Mouse (Mus musculus): ENCODE results near the gene Mcm10. TPM values are rescaled to one million over a fixed set of nuclear protein-coding genes. Genes with fewer than 3 reads are reported as not detected.
A peak's percentile ranks its signal among the peaks of the same experiment; 100 is the strongest.

Gene Mcm10
- polyA plus RNA-seq (2015; fragmentation: Nextera tagmentation; extraction: Ambion mirVana), result 17.4 and 19.3 TPM in 2 replicates

DNA sequence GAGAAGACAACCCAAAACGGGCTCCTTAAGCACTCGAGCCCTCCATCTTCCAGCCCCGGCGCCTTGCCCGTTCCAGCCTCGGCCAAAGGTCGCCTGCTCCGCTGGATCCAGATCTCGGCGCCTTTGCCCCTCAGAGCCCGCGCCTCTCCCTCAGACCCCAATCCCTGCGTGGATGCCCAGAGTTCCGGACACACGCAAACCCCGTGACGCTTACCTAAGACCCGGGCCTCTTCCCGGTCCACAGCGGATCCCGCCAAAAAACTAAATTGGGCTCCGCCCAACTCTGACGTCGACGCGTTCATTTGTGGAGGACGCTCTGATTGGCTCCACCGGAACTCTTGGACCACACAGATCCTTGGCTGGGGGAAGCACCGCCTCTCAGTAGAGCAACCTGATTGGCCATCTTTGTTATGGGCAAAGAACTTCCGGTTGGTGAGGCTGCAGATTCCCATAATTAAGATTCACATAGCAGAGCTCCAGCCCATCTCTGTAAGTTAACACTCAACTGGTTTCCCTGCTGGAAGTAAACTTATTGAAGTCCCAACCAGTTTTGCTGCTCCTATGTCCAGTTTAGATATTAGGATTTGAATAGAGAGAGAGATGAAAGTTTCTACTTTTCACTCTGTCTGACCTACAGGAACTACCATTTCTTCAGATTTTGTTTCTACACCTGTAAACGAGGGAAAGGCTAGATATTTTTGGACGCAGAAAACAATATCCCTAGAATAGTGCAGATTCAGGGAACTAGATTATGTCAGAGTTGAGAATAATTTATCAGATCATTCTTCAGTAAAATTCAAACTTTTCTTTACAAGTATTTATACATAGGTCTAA, at the start of gene Mcm10:
Mcm10 (minus strand) TSS at position 301 of the 834 bp plus-strand sequence.
- Histone ChIP-seq H3K4me1 (0 out of 2 replicates have a peak, but pooled peaks cover 9% of the 10 kb centered on the region), H3K4me2 (peak within 1 kb of the TSS; percentile 60), H3K27me3 (no peaks in the 10 kb centered on the region), H3K9me3 (no peaks in the 10 kb centered on the region), H3K9ac (peak within 1 kb of the TSS; percentile 41; the same call in 1 of the 2 replicates), H3K4me3 (peak within 1 kb of the TSS; percentile 65), H3K27ac (peak within 1 kb of the TSS; percentile 38; the same call in 1 of the 2 replicates), H3K36me3 (peaks cover 13% of the 10 kb centered on the region)
- ATAC-seq (ENCODE audit: insufficient number of reproducible peaks, low FRiP score, low TSS enrichment, low read depth), result peak; percentile 98
- 4% methylated on average over 32 of the region's 32 CpGs for WGBS

DNA sequence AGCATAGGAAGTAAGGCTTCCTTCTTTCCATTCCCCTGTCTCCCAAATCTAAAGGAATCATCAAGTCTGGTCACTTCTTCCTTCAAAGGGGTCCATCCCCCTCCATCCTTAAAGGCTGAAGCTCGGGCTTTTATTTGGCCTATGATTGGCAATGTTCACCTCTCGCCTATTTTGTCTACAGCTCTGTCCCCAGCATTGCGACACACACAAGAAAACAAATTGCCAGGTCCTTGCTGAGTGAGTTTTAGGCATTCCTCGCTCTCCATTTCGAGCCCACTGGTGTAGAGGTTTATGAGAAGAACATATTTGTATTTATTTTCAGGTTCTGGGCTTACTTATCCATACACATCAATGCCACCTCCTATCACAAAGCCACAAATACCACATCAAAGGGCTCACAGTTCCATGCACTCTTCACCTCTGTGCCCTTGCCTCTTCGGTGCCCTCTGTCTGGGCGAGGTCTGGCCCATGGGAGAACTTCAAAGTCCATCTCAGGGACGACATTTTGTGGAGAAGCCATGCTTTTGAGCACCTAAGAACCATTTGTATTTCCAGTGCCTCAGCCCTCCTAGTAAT, 48.6 kb upstream of the Mcm10 start:
- H3K36me3 ChIP-seq, result no peaks in the 10 kb centered on the region
- peaks cover 5% of the 10 kb centered on the region; the same call in 1 of the 2 replicates for H3K27me3 ChIP-seq
- H3K4me2 ChIP-seq, result no peak overlapping the region
- H3K4me3 ChIP-seq, result no peak overlapping the region
- WGBS, result 68% methylated on average over 8 of the region's 8 CpGs
- no peaks in the 10 kb centered on the region for H3K9me3 ChIP-seq
- H3K4me1 ChIP-seq, result peaks cover 13% of the 10 kb centered on the region
- no peak overlapping the region for H3K27ac ChIP-seq
- no peak overlapping the region for H3K9ac ChIP-seq
- no peak for ATAC-seq (ENCODE audit: insufficient number of reproducible peaks, low FRiP score, low TSS enrichment, low read depth)

DNA sequence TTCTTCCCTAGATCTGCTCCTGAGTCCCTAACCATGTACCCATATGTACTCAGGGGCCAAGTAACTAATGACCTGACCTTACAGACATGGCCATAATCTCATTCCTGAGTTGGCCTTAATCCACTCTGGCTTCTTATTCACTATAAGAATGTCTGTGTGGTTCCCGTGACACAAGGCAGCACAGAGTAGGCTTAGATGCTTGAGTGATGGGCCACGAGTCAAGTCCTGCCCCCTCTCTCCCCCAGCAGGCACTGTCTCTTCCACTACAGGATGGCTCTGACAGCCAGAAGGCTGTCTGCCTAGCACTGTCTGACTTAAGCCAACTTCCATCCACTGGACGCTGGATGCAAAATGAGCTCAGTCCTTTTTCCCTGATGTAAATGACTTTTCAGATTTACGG, 47.4 kb upstream of the Mcm10 start:
- H3K4me2 ChIP-seq, result no peak overlapping the region

GRCm38 (mm10) chr2:5058436-5058835, 45.8 kb upstream of the Mcm10 start:
- ATAC-seq (ENCODE audit: insufficient number of reproducible peaks, low FRiP score, low TSS enrichment, low read depth), result no peak
- H3K9me3 ChIP-seq, result no peaks in the 10 kb centered on the region
- no peak overlapping the region for H3K27ac ChIP-seq
- WGBS, result 83% methylated on average over 5 of the region's 5 CpGs
- no peak overlapping the region for H3K4me3 ChIP-seq
- H3K4me2 ChIP-seq, result no peak overlapping the region
- H3K27me3 ChIP-seq, result no peaks in the 10 kb centered on the region
- no peaks in the 10 kb centered on the region for H3K36me3 ChIP-seq
- H3K4me1 ChIP-seq, result peaks cover 5% of the 10 kb centered on the region; the same call in 1 of the 2 replicates
- no peak overlapping the region for H3K9ac ChIP-seq

More for the DNA sequence above, 47.4 kb upstream of the Mcm10 start:
- H3K36me3 ChIP-seq, result no peaks in the 10 kb centered on the region
- 81% methylated on average over 4 of the region's 4 CpGs for WGBS
- peaks cover 5% of the 10 kb centered on the region; the same call in 1 of the 2 replicates for H3K27me3 ChIP-seq
- H3K27ac ChIP-seq, result no peak overlapping the region
- ATAC-seq (ENCODE audit: insufficient number of reproducible peaks, low FRiP score, low TSS enrichment, low read depth), result no peak
- H3K9me3 ChIP-seq, result no peaks in the 10 kb centered on the region
- H3K4me3 ChIP-seq, result no peak overlapping the region
- no peak overlapping the region for H3K9ac ChIP-seq
- peaks cover 13% of the 10 kb centered on the region for H3K4me1 ChIP-seq

GRCm38 (mm10) chr2:5050562-5050961, 38.0 kb upstream of the Mcm10 start:
- ATAC-seq (ENCODE audit: insufficient number of reproducible peaks, low FRiP score, low TSS enrichment, low read depth), result no peak
- Histone ChIP-seq H3K4me2 (no peak overlapping the region), H3K4me1 (peaks cover 2% of the 10 kb centered on the region; the same call in 1 of the 2 replicates), H3K9me3 (no peaks in the 10 kb centered on the region), H3K27me3 (no peaks in the 10 kb centered on the region), H3K27ac (no peak overlapping the region), H3K9ac (no peak overlapping the region), H3K4me3 (no peak overlapping the region), H3K36me3 (no peaks in the 10 kb centered on the region)
- 83% methylated on average over 2 of the region's 2 CpGs for WGBS

DNA sequence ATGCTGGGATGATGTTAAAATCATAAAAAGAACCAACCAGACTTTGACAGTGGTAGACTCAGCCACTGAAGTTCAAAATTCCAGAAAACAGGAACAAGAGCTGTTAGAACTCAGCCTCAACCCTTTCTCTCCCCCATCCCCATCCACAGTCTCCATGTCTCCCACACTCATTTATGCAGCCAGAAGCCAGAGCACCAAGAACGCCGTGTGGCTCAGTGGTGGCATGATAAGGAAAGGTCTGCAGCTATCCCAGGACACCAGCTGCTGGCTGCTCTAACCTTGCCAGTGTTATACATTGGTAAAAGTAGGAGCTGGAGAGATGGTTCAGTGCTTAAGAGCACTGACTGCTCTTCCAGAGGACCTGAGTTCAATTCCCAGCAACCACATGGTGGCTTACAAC, 34.4 kb upstream of the Mcm10 start:
- no peak overlapping the region for H3K4me2 ChIP-seq
- no peaks in the 10 kb centered on the region for H3K27me3 ChIP-seq
- no peak for ATAC-seq (ENCODE audit: insufficient number of reproducible peaks, low FRiP score, low TSS enrichment, low read depth)
- H3K27ac ChIP-seq, result no peak overlapping the region
- no peak overlapping the region for H3K9ac ChIP-seq
- H3K4me1 ChIP-seq, result peaks cover 9% of the 10 kb centered on the region; the same call in 1 of the 2 replicates
- H3K9me3 ChIP-seq, result no peaks in the 10 kb centered on the region
- WGBS, result 84% methylated on average over 2 of the region's 2 CpGs
- H3K4me3 ChIP-seq, result no peak overlapping the region
- no peaks in the 10 kb centered on the region for H3K36me3 ChIP-seq

GRCm38 (mm10) chr2:5045269-5045965, 32.8 kb upstream of the Mcm10 start:
- peaks cover 9% of the 10 kb centered on the region; the same call in 1 of the 2 replicates for H3K4me1 ChIP-seq
- H3K4me3 ChIP-seq, result no peak overlapping the region
- H3K27me3 ChIP-seq, result no peaks in the 10 kb centered on the region
- no peaks in the 10 kb centered on the region for H3K9me3 ChIP-seq
- no peak overlapping the region for H3K9ac ChIP-seq
- WGBS, result 6% methylated on average over 13 of the region's 13 CpGs
- H3K4me2 ChIP-seq, result no peak overlapping the region
- no peaks in the 10 kb centered on the region for H3K36me3 ChIP-seq
- ATAC-seq (ENCODE audit: insufficient number of reproducible peaks, low FRiP score, low TSS enrichment, low read depth), result no peak
- no peak overlapping the region for H3K27ac ChIP-seq

DNA sequence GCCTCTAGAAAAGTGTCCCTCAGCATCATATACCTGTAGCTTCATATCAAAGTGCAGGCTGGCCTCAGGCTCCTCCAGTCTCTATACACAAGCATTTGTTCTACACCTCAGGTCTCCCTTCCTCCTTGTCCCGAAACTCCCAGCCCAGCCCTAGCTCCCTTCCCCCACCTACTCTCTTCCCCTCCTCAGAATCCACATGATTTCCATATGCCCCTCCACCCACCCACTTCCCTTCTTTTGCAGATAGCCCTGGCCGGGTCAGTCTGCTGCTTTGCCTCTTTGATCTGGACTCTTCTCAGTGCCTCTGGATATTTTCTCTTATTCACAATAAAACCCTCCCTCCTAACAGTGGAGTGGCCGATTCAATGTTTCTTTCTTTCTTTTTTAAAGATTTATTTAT, 31.7 kb upstream of the Mcm10 start:
- H3K4me1 ChIP-seq, result peaks cover 9% of the 10 kb centered on the region; the same call in 1 of the 2 replicates
- H3K36me3 ChIP-seq, result no peaks in the 10 kb centered on the region
- no peak overlapping the region for H3K27ac ChIP-seq
- no peak overlapping the region for H3K4me3 ChIP-seq
- no peak overlapping the region for H3K9ac ChIP-seq
- H3K9me3 ChIP-seq, result no peaks in the 10 kb centered on the region
- WGBS, result 22% methylated on average over 3 of the region's 3 CpGs
- no peaks in the 10 kb centered on the region for H3K27me3 ChIP-seq
- H3K4me2 ChIP-seq, result no peak overlapping the region
- no peak for ATAC-seq (ENCODE audit: insufficient number of reproducible peaks, low FRiP score, low TSS enrichment, low read depth)

- WGBS, result 82% methylated on average over 2 of the region's 2 CpGs
- Histone ChIP-seq H3K27ac (no peak overlapping the region), H3K4me2 (no peak overlapping the region)
Measured at GRCm38 (mm10) chr2:5043476-5043761, 30.8 kb upstream of the Mcm10 start.

GRCm38 (mm10) chr2:5042616-5043475, 30.3 kb upstream of the Mcm10 start:
- Histone ChIP-seq H3K36me3 (no peaks in the 10 kb centered on the region), H3K4me2 (no peak overlapping the region), H3K4me3 (no peak overlapping the region), H3K27me3 (no peaks in the 10 kb centered on the region), H3K4me1 (peaks cover 9% of the 10 kb centered on the region; the same call in 1 of the 2 replicates), H3K9ac (no peak overlapping the region), H3K27ac (no peak overlapping the region), H3K9me3 (no peaks in the 10 kb centered on the region)
- ATAC-seq (ENCODE audit: insufficient number of reproducible peaks, low FRiP score, low TSS enrichment, low read depth), result no peak
- 69% methylated on average over 11 of the region's 11 CpGs for WGBS

More at GRCm38 (mm10) chr2:5043476-5043761, 30.8 kb upstream of the Mcm10 start:
- no peaks in the 10 kb centered on the region for H3K27me3 ChIP-seq
- no peak overlapping the region for H3K4me3 ChIP-seq
- no peaks in the 10 kb centered on the region for H3K36me3 ChIP-seq
- H3K9ac ChIP-seq, result no peak overlapping the region
- no peak for ATAC-seq (ENCODE audit: insufficient number of reproducible peaks, low FRiP score, low TSS enrichment, low read depth)
- H3K9me3 ChIP-seq, result no peaks in the 10 kb centered on the region
- peaks cover 9% of the 10 kb centered on the region; the same call in 1 of the 2 replicates for H3K4me1 ChIP-seq

GRCm38 (mm10) chr2:5041854-5042253, 29.3 kb upstream of the Mcm10 start:
- peaks cover 9% of the 10 kb centered on the region; the same call in 1 of the 2 replicates for H3K4me1 ChIP-seq
- no peak overlapping the region for H3K9ac ChIP-seq
- ATAC-seq (ENCODE audit: insufficient number of reproducible peaks, low FRiP score, low TSS enrichment, low read depth), result no peak
- 84% methylated on average over 5 of the region's 5 CpGs for WGBS
- no peak overlapping the region for H3K27ac ChIP-seq
- no peak overlapping the region for H3K4me2 ChIP-seq
- H3K27me3 ChIP-seq, result no peaks in the 10 kb centered on the region
- H3K4me3 ChIP-seq, result no peak overlapping the region
- no peaks in the 10 kb centered on the region for H3K36me3 ChIP-seq
- H3K9me3 ChIP-seq, result no peaks in the 10 kb centered on the region
